Mouse (Mus musculus) heart, embryonic 15.5 days (tissue): ENCODE measurements around the gene Trpv4. TPM values are rescaled to one million over a fixed set of nuclear protein-coding genes. Genes with fewer than 3 reads are reported as not detected.

Experiments used
- ATAC-seq: fragments of 200-750 bp; cut with Nextera tagmentation; replicated peaks from 2 replicates; pipeline ENCODE4 v1.8.0; 2017; ENCODE audit warnings: low read depth, moderate TSS enrichment; ENCODE audit not compliant: insufficient number of reproducible peaks, insufficient read depth, low FRiP score
- H3K27ac ChIP-seq: fragments of 300-500 bp; sonication (generic); 2 replicates; pipeline ENCODE4 v1.5.1; 2015; ENCODE audit warnings: mild to moderate bottlenecking, inconsistent platforms
- H3K27me3 ChIP-seq: fragments of 300-500 bp; sonication (generic); 2 replicates; pipeline ENCODE4 v1.6.1; 2015; ENCODE audit warnings: inconsistent platforms
- H3K36me3 ChIP-seq: fragments of 300-500 bp; sonication (generic); 2 replicates; pipeline ENCODE4 v1.6.1; 2015; ENCODE audit warnings: mild to moderate bottlenecking, inconsistent platforms
- H3K4me1 ChIP-seq: fragments of 300-500 bp; sonication (generic); replicated peaks from 2 replicates; pipeline ENCODE4 v1.6.1; 2015; ENCODE audit warnings: inconsistent platforms
- H3K4me2 ChIP-seq: fragments of 300-500 bp; sonication (generic); 2 replicates; pipeline ENCODE4 v1.6.1; 2015; ENCODE audit warnings: inconsistent platforms, mild to moderate bottlenecking, moderate library complexity
- H3K4me3 ChIP-seq: fragments of 300-500 bp; sonication (generic); 2 replicates; pipeline ENCODE4 v1.5.1; 2015; ENCODE audit warnings: mild to moderate bottlenecking, inconsistent platforms
- H3K9ac ChIP-seq: fragments of 300-500 bp; sonication (generic); 2 replicates; pipeline ENCODE4 v1.6.1; 2015; ENCODE audit warnings: mild to moderate bottlenecking, inconsistent platforms
- H3K9me3 ChIP-seq: fragments of 300-500 bp; sonication (generic); replicated peaks from 2 replicates; pipeline ENCODE4 v1.6.1; 2016; ENCODE audit warnings: inconsistent platforms
- WGBS: fragments of 180-500 bp; shearing (Covaris S2); methylation state at CpG from one replicate; pipeline ENCODE4 v1.1.7; 2015; ENCODE audit warnings: mixed read lengths; 5-methylcytosine and 5-hydroxymethylcytosine counted together
- polyA plus RNA-seq: library from polyadenylated mRNA; unstranded; fragments of >200 nt; fragmentation: Nextera tagmentation; extraction: Ambion mirVana; gene quantifications from 2 replicates; pipeline ENCODE4 v1.2.1, GENCODE M21; 2015

Trpv4 gene
- polyA plus RNA-seq, 1 experiment from 2014 or later, result 1.00 TPM

DNA sequence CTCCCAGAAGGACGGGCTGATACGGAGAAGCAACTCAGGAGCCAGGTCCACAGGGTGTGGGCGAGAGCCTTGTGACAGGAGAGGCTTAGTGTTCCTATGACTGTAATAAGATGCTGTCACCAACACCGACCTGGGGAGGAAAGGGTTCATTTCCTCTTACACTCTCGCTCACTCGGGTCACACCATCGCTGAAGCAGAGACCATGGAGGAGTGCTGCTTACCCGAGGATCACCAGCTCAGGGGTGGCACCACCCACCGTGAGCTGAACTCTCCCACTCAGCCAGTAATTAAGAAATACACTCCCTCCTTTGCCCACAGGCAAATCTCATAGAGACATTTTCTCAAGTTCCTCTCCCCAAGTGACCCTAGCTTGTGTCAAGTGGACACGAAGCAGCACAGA lies 69.8 kb downstream of the Trpv4 start:
- Histone ChIP-seq H3K4me3 (no peak overlapping the region), H3K9me3 (no peaks in the 10 kb centered on the region), H3K9ac (no peak overlapping the region), H3K27me3 (peaks cover 32% of the 10 kb centered on the region), H3K4me1 (peaks cover 29% of the 10 kb centered on the region), H3K4me2 (no peak overlapping the region), H3K36me3 (no peaks in the 10 kb centered on the region), H3K27ac (no peak overlapping the region)
- WGBS, result 42% methylated on average over 10 of the region's 10 CpGs
- no peak for ATAC-seq

DNA sequence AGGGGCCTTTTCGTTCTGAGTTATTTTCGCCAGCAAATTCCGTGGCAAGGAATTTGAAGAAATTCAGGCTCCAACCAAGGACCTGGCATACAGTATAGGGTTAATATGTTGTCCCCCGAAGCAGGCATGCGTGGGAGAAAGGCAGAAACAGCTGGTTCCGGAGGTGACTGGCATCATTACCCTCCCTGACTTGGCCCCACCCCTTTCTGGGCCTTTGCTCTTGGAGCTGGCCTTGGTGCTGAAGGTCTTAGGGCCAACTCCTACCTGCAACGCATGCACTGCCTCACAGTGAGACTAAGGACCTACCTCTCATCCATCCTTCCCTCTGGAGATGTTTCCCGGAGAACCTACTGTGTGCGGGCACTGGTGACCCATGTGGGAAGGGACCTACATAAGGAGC lies 70.3 kb downstream of the Trpv4 start:
- no peak overlapping the region for H3K4me3 ChIP-seq
- ATAC-seq, result no peak
- 32% methylated on average over 9 of the region's 9 CpGs for WGBS
- H3K27me3 ChIP-seq, result peaks cover 32% of the 10 kb centered on the region
- H3K4me2 ChIP-seq, result no peak overlapping the region
- no peak overlapping the region for H3K9ac ChIP-seq
- H3K9me3 ChIP-seq, result no peaks in the 10 kb centered on the region
- no peak overlapping the region for H3K27ac ChIP-seq
- peaks cover 25% of the 10 kb centered on the region for H3K4me1 ChIP-seq
- no peaks in the 10 kb centered on the region for H3K36me3 ChIP-seq

DNA sequence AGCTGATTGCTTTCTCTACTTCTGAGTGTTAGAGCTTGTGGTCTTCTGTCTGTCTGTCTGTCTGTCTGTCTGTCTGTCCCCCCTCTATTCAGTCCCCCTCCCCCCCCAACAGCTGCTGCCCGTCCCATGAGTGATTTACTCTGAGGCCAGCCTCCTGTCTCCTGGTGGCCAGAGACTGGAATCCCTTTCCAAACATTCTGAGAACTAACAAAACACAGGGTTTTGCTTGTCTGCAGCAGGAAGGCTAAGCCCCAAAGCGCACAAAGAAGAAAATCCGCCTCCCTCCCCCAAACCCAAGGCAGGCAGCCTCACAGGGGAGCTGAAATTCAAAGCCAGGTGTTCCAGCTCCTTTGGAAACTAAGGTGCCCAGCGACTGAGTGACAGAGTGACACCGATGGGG lies 72.5 kb downstream of the Trpv4 start:
- Histone ChIP-seq H3K36me3 (no peaks in the 10 kb centered on the region), H3K4me2 (no peak overlapping the region), H3K9ac (no peak overlapping the region), H3K4me1 (peaks cover 9% of the 10 kb centered on the region), H3K4me3 (no peak overlapping the region), H3K9me3 (no peaks in the 10 kb centered on the region), H3K27me3 (peaks cover 25% of the 10 kb centered on the region), H3K27ac (no peak overlapping the region)
- 26% methylated on average over 5 of the region's 5 CpGs for WGBS
- ATAC-seq, result no peak

DNA sequence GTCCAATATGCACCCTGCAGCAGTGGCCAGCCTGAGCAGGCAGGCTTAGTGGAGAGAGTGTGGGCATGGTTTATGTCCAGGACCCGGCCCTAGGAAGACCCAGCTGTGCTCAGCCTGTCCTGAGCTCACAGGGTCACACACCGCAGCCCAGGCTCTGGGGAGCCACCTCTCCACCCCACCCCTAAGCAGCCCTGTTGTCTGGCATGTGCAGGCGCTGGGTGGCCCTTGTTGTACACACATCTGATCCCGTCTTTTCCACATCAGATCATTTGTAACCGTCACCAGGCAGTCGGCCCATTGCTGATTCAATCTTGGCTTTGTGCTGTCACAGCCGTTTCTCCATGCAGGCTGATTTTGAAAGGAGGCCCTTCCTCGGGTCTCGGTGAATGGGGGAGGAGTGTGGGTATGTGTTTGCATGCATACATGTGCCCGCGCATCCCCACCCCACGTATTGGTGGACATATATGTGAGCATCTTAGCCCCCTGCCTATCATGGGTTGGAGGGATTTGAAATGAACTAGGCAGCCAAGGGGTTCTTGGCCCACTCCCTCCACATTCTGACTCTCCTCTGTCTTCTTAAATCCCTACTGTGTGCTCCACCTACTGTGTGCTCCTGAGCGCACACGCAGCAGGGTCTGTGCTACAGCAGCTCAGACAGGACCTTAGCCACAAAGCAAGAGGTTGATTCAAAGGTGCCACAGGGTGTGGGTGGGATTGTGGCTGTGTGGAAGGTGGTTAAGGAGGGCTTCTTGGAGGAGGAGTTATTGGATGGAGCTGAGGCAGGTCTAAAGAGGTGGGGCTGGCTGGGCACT lies 73.7 kb downstream of the Trpv4 start:
- H3K4me3 ChIP-seq, result no peak overlapping the region
- H3K9me3 ChIP-seq, result no peaks in the 10 kb centered on the region
- no peaks in the 10 kb centered on the region for H3K4me1 ChIP-seq
- ATAC-seq, result no peak
- H3K9ac ChIP-seq, result no peak overlapping the region
- 68% methylated on average over 14 of the region's 14 CpGs for WGBS
- H3K27ac ChIP-seq, result no peak overlapping the region
- H3K4me2 ChIP-seq, result no peak overlapping the region
- peaks cover 25% of the 10 kb centered on the region for H3K27me3 ChIP-seq
- no peaks in the 10 kb centered on the region for H3K36me3 ChIP-seq

DNA sequence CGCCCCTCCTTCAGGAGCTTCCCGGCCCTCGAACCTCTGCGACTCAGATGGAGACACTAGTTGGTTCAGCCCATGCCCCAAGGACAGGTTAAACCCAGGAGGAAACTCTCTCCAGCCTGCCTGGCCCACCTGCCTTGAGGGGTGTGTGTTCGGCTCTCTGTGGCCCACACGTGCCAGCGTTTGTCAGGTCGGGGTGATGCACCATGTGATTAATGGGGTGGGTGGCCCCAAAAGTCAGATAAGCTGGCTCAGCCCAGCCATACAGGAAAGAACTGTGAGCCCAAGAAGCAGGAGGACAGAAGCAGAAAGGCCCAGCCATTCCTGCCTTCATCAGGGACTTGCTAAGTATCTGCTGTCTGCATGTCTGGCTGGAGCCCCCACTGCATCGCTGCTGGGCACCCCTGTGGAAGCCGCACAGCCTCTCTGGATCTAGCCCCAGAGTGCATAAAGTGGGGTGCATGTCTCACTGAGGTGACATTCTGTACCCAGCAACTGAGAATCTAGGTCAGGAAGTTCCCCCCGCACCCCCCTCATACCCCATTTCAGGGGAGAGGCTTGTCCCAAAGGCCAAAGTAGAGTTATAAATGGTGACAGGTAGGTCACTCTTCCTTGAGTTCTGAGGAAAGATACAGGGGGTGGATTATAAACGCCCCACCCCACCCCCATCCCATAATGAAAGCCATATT lies 74.6 kb downstream of the Trpv4 start:
- H3K9ac ChIP-seq, result no peak overlapping the region
- no peak overlapping the region for H3K4me2 ChIP-seq
- H3K4me3 ChIP-seq, result no peak overlapping the region
- H3K27ac ChIP-seq, result no peak overlapping the region
- H3K27me3 ChIP-seq, result peaks cover 22% of the 10 kb centered on the region
- no peaks in the 10 kb centered on the region for H3K9me3 ChIP-seq
- ATAC-seq, result no peak
- H3K4me1 ChIP-seq, result no peaks in the 10 kb centered on the region
- no peaks in the 10 kb centered on the region for H3K36me3 ChIP-seq
- WGBS, result 65% methylated on average over 12 of the region's 12 CpGs

DNA sequence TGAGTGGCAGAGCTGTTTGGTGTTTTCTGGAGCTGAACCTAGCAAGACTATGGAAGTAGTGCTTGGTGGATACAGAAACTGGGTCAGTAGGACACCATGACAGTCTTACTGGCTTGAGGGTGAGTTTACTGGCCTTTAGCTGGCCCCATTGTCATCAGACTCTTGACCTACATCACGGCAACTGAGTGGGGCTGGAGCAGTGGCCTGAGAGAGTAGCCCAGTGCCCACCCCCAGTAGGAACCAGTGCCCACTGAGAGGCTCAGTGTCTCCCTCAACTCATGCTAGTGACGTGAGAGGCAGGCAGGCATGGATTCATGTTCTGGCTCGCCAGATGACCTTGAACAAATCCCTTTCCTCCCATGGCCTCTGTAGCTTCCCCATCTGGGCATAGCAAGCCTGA lies 75.2 kb downstream of the Trpv4 start:
- Histone ChIP-seq H3K27me3 (peaks cover 19% of the 10 kb centered on the region), H3K9me3 (no peaks in the 10 kb centered on the region), H3K27ac (no peak overlapping the region), H3K9ac (no peak overlapping the region), H3K4me3 (no peak overlapping the region), H3K4me1 (no peaks in the 10 kb centered on the region), H3K4me2 (no peak overlapping the region), H3K36me3 (no peaks in the 10 kb centered on the region)
- WGBS, result 75% methylated on average over 3 of the region's 3 CpGs
- ATAC-seq, result no peak

DNA sequence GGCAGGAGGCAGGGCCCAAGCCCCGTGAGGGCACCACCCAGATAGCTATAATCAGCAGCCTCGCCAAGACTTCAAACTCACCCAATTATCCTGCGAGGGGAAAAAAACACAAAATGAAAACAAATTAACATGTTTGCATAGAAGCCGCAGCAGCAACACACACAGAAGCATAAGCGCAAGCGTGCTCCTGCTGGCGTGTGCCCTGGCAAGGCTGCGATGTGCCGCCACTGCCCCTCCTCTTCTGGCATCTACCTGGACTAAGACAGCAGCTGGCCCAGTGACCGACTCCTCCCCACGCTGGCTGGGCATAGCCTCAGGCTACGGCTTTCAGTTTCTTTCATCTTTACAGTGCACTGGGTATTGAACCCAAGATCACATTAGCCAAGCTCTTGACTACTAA lies 76.7 kb downstream of the Trpv4 start:
- 82% methylated on average over 12 of the region's 12 CpGs for WGBS
- Histone ChIP-seq H3K27me3 (peaks cover 14% of the 10 kb centered on the region), H3K4me3 (no peak overlapping the region), H3K4me2 (no peak overlapping the region), H3K27ac (no peak overlapping the region), H3K9ac (no peak overlapping the region), H3K9me3 (no peaks in the 10 kb centered on the region), H3K36me3 (no peaks in the 10 kb centered on the region), H3K4me1 (no peaks in the 10 kb centered on the region)
- no peak for ATAC-seq

DNA sequence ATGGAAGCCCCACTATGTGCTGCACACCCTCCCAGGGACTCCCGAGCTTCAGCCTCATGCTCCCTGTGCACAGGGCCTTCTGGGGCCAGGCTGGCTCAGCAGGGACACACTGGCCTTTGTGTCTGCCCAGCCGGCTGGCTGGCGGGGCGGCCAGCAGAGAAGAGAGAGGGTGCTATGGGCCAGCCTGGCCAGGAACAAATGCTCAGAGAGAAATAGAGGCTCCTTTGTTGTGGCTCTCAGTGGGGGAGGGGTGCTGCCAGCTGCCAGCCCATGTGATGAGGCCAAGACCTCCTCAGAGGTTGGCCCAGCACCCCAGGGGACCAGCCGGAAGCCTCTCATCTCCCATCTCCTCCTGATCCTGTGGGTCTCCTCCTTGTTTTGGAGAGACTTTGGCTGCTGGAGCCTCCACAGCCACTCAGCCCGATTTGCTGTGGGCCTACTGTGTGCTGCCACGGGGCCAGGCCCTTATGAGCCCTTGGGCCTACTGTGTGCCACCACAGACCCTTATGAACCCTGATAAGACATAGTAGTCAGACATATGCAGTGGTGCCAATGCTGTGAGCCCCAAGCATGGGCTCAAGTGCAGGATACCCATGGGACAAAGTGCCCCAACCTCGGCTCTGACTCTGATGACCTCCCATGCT lies 78.4 kb downstream of the Trpv4 start:
- Histone ChIP-seq H3K27ac (no peak overlapping the region), H3K36me3 (no peaks in the 10 kb centered on the region), H3K4me3 (no peak overlapping the region), H3K9ac (no peak overlapping the region), H3K4me2 (no peak overlapping the region), H3K9me3 (no peaks in the 10 kb centered on the region), H3K4me1 (peaks cover 10% of the 10 kb centered on the region), H3K27me3 (peaks cover 7% of the 10 kb centered on the region)
- 65% methylated on average over 8 of the region's 8 CpGs for WGBS
- ATAC-seq, result no peak

DNA sequence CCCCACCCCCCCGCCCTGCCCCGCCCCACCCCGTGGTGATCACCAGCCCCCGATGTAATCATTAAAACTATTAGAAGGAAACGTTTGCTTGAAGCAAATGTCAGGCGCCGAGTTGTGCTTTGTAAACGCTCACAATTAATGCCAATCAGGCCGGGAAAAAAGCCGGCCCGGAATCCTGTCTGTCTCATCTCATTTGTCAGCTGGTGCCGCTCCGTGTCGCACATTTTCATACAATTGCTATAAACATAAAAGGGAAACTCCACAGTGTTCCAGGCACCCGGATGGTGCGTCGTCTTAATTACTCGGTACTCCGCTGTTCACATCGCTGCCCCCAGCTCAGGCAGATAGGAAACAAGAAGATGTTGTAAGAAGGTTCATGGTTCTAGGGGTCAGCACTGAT lies 79.9 kb downstream of the Trpv4 start:
- WGBS, result 69% methylated on average over 20 of the region's 20 CpGs
- Histone ChIP-seq H3K27me3 (peaks cover 5% of the 10 kb centered on the region; the same call in 1 of the 2 replicates), H3K4me1 (peaks cover 23% of the 10 kb centered on the region), H3K36me3 (no peaks in the 10 kb centered on the region), H3K9ac (no peak overlapping the region), H3K4me3 (no peak overlapping the region), H3K27ac (no peak overlapping the region), H3K4me2 (no peak overlapping the region), H3K9me3 (no peaks in the 10 kb centered on the region)
- ATAC-seq, result no peak

DNA sequence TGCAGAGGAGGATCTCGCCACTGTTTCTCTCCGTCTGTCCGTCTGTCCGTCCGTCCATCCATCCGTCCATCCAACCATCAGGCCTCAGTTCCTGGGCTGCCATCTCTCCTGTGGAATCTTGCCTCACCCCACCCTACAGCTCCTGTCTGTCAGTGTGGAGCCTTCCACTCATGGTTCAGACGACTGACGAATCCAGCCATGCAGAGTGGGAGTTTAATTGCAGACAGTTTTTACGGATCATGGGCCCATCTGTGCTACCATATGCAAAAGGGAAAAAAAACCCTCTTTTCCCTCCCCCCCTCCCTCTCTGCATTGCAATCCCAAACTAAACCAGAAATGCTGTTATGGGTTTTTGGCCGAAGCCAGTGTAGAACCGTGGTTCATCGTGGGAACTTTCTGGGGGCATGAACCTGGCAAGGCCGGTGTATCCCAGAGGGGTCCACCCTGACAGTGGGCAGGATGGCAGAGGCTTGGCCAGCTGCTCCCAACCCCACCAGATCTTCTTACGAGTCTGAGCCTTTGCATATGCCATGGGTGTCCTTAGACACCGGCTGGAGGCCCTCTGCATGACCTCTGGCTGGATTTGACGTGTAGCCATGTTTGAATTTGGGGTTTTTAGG lies 82.1 kb downstream of the Trpv4 start:
- 88% methylated on average over 16 of the region's 16 CpGs for WGBS

DNA sequence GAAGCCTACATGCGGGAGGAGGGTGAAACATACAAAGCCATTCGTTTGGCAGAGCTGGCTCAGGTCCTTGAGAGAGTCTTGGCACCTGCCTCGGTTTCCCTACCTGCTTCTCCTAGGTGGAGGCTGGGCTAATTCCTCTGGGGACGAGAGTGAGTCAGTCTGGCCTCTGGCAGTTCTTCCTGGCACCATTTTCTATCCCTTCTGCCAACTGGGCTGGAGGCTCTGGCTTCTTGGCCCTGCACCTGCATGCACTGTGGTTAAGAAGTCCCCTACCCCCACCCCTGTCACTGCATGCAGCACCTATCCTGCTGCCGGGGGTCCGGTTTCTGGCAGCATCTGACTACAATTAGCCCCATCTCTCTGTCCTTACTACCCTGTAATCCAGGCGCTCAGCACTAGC lies 82.7 kb downstream of the Trpv4 start:
- ATAC-seq, result no peak
- H3K4me3 ChIP-seq, result no peak overlapping the region
- 0 out of 2 replicates have a peak overlapping the region, but pooled peaks have one; percentile 11 for H3K4me2 ChIP-seq
- H3K4me1 ChIP-seq, result peaks cover 37% of the 10 kb centered on the region
- 72% methylated on average over 7 of the region's 7 CpGs for WGBS
- H3K27ac ChIP-seq, result 0 out of 2 replicates have a peak overlapping the region, but pooled peaks have one; percentile 10
- no peaks in the 10 kb centered on the region for H3K9me3 ChIP-seq
- H3K36me3 ChIP-seq, result no peaks in the 10 kb centered on the region
- H3K27me3 ChIP-seq, result peaks cover 32% of the 10 kb centered on the region
- H3K9ac ChIP-seq, result no peak overlapping the region

More for the DNA sequence above, 82.1 kb downstream of the Trpv4 start:
- Histone ChIP-seq H3K36me3 (no peaks in the 10 kb centered on the region), H3K27ac (no peak overlapping the region), H3K9ac (no peak overlapping the region), H3K9me3 (no peaks in the 10 kb centered on the region), H3K4me1 (peaks cover 31% of the 10 kb centered on the region), H3K27me3 (peaks cover 26% of the 10 kb centered on the region), H3K4me3 (no peak overlapping the region), H3K4me2 (no peak overlapping the region)
- no peak for ATAC-seq
